Comparison of ENCODE assay signal across 11 mouse cellular contexts in genomic region chr13:43830892-43831673, GRCm38 (mm10). TPM values are rescaled to one million over a fixed set of nuclear protein-coding genes. Genes with fewer than 3 reads are reported as not detected.
DNase-seq lines count a peak whose midpoint lies in the region; TF ChIP-seq lines count a peak whose summit lies in the region.
"Had no signal": no experiment of that assay in that cellular context is flagged by ENCODE, and none has a peak within 500 bp of the region (broad histone marks: within the 10 kb centered on the region; RNA-seq: fewer than 3 reads in every experiment).

No protein-coding gene starts in this region.

- peak; percentile 14 for DNase-seq in lung, postnatal 10 days
- DNase-seq in lung, adult 2 months: no peak
- peak; percentile 50 to 65 for DNase-seq in heart, postnatal 10 days
- peak; percentile 47 for DNase-seq in kidney, postnatal 14 days
- DNase-seq in thymus, postnatal 36 days: peak; percentile 19 to 29
- no peak for DNase-seq in adrenal gland, postnatal 25 days
- DNase-seq in ovary, postnatal 14 days (ENCODE audit: low spot score): no peak
- DNase-seq: cerebellum, postnatal 10 days; midbrain, embryonic 14.5 days; retina, postnatal 1 day had no signal

- intact Hi-C loops in heart, postnatal 10 days (cut with DNase I): no loop called here

- TF ChIP-seq POLR2A in lung, adult 2 months (IDR thresholded peaks at IDR 0.05; ENCODE audit: borderline replicate concordance, extremely low read depth, low read depth, low read length): no peak

- no peaks in the 10 kb centered on the region for H3K4me1 ChIP-seq in lung, adult 2 months (ENCODE audit: control insufficient read depth, insufficient read depth, low read length)
- H3K4me1 ChIP-seq: forebrain, embryonic 10.5 days had no signal

- WGBS in lung, adult 2 months: 75% methylated on average over 8 of the region's 8 CpGs

- TF ChIP-seq CTCF in lung, adult 2 months (IDR thresholded peaks at IDR 0.05; ENCODE audit: insufficient read depth, low read length): no peak

- no peak overlapping the region for H3K4me3 ChIP-seq in lung, adult 2 months (replicated peaks; ENCODE audit: extremely low read depth, low read depth, low read length)
- H3K4me3 ChIP-seq: forebrain, embryonic 10.5 days had no signal

RNA-seq across cellular contexts. Expression of gene Cd83, which starts 46.5 kb away (rescaled TPM):
- polyA plus RNA-seq in lung, adult 2 months (2012; rRNA removed): 6.9 and 7.5 TPM in 2 replicates
- 1 to 10 TPM; 2.4 to 3.7 TPM for total RNA-seq in heart, postnatal 10 days (2021)
- total RNA-seq in adrenal gland, postnatal 25 days (2021): 1.9 and 2.9 TPM in 2 replicates

Comparison
In these comparisons a context has a peak if more than half of its experiments do, and no peak if none do; other contexts are left out.
1. DNase-seq: peak in lung, postnatal 10 days (single experiment), heart, postnatal 10 days (2 of 2), kidney, postnatal 14 days (single experiment) and thymus, postnatal 36 days (2 of 2); none in lung, adult 2 months (single experiment), adrenal gland, postnatal 25 days (single experiment) and ovary, postnatal 14 days (single experiment).